ENCODE assay signal across 12 mouse cellular contexts in genomic region chr6:38359736-38360499, GRCm38 (mm10). TPM values are rescaled to one million over a fixed set of nuclear protein-coding genes. Genes with fewer than 3 reads are reported as not detected.
DNase-seq lines count a peak whose midpoint lies in the region; ATAC-seq and TF ChIP-seq lines count a peak whose summit lies in the region.
"Had no signal": no experiment of that assay in that cellular context is flagged by ENCODE, and none has a peak within 500 bp of the region (broad histone marks: within the 10 kb centered on the region; RNA-seq: fewer than 3 reads in every experiment).

No protein-coding gene starts in this region.

- no peak overlapping the region for H3K4me3 ChIP-seq in spleen, adult 2 months (ENCODE audit: extremely low read depth, insufficient read depth, insufficient read length)
- H3K4me3 ChIP-seq in forebrain, embryonic 10.5 days: no peak overlapping the region
- H3K4me3 ChIP-seq: heart, adult 2 months; kidney, embryonic 15.5 days had no signal

- no peak for ATAC-seq in cerebellum, adult (ENCODE audit: insufficient number of reproducible peaks, low FRiP score, low TSS enrichment)
- ATAC-seq: midbrain, embryonic 16.5 days had no signal

- no peaks in the 10 kb centered on the region for H3K36me3 ChIP-seq in spleen, adult 2 months (ENCODE audit: control insufficient read depth, insufficient read depth, low read length)
- no peaks in the 10 kb centered on the region for H3K36me3 ChIP-seq in forebrain, embryonic 10.5 days (replicated peaks)
- H3K36me3 ChIP-seq: kidney, embryonic 15.5 days had no signal

- no peaks in the 10 kb centered on the region for H3K27me3 ChIP-seq in spleen, adult 2 months (ENCODE audit: control insufficient read depth, insufficient read depth, low read length)
- peaks cover 39% of the 10 kb centered on the region for H3K27me3 ChIP-seq in forebrain, embryonic 10.5 days (ENCODE audit: poor library complexity, severe bottlenecking)

- no peak for TF ChIP-seq CTCF in spleen, adult 2 months (IDR thresholded peaks at IDR 0.05; ENCODE audit: extremely low read depth, insufficient read depth, insufficient read length, insufficient replicate concordance)

- DNase-seq in spleen, adult 2 months (ENCODE audit: low read depth in 1 of 2, low spot score in 2 of 2): peak; percentile 71 to 79
- no peak for DNase-seq in spleen, adult 12 weeks (ENCODE audit: low spot score)
- DNase-seq in c-Kit-positive CD71-positive TER-119-positive erythroid progenitor cells, embryonic 14.5 days (ENCODE audit: low spot score): peak; percentile 66
- DNase-seq in lung, postnatal 36 days: peak; percentile 63
- peak; percentile 45 to 60 for DNase-seq in thymus, postnatal 36 days
- no peak for DNase-seq in forebrain, embryonic 10.5 days (ENCODE audit: extremely low spot score, low spot score)
- no peak for DNase-seq in embryo, embryonic 10.5 days (ENCODE audit: low spot score)
- DNase-seq: cerebellum, adult 11 months had no signal

- peaks cover 8% of the 10 kb centered on the region; the same call in 1 of the 2 replicates for H3K4me1 ChIP-seq in spleen, adult 2 months (ENCODE audit: control insufficient read depth, insufficient read depth, insufficient read length)
- H3K4me1 ChIP-seq in forebrain, embryonic 10.5 days: peaks cover 11% of the 10 kb centered on the region

- no peak for TF ChIP-seq POLR2A in spleen, adult 2 months (IDR thresholded peaks at IDR 0.05; ENCODE audit: low read depth, low read length)

- no peaks in the 10 kb centered on the region for H3K9me3 ChIP-seq in forebrain, embryonic 10.5 days
- H3K9me3 ChIP-seq: kidney, embryonic 15.5 days had no signal

- WGBS in spleen, adult 2 months: 63% methylated on average over 12 of the region's 12 CpGs
- WGBS in forebrain, embryonic 10.5 days: 91% methylated on average over 12 of the region's 12 CpGs

- H3K27ac ChIP-seq in spleen, adult 2 months (ENCODE audit: insufficient read depth, low read length): peak overlapping the region; percentile 88
- no peak overlapping the region for H3K27ac ChIP-seq in forebrain, embryonic 10.5 days
- H3K27ac ChIP-seq: heart, adult 2 months; kidney, embryonic 15.5 days had no signal

RNA-seq across cellular contexts. Expression of gene Zc3hav1, which starts 5.5 kb away (rescaled TPM):
- 40.7 and 46.4 TPM in 2 replicates for polyA plus RNA-seq in spleen, adult 2 months (2012; rRNA removed)
- polyA plus RNA-seq in forebrain, embryonic 10.5 days (2016; fragmentation: Nextera tagmentation; extraction: Ambion mirVana): 2.0 and 2.2 TPM in 2 replicates

RNA-seq across cellular contexts. Expression of gene Ttc26, which starts 21.4 kb away (rescaled TPM):
- polyA plus RNA-seq in spleen, adult 2 months (2012; rRNA removed): 0.12 and 0.22 TPM in 2 replicates
- polyA plus RNA-seq in forebrain, embryonic 10.5 days (2016; fragmentation: Nextera tagmentation; extraction: Ambion mirVana): 15.2 and 17.0 TPM in 2 replicates

Comparison
In these comparisons a context has a peak if more than half of its experiments do, and no peak if none do; other contexts are left out.
1. DNase-seq: peak in spleen, adult 2 months (2 of 2), c-Kit-positive CD71-positive TER-119-positive erythroid progenitor cells, embryonic 14.5 days (single experiment), lung, postnatal 36 days (single experiment) and thymus, postnatal 36 days (2 of 2); none in spleen, adult 12 weeks (single experiment), forebrain, embryonic 10.5 days (single experiment) and embryo, embryonic 10.5 days (single experiment).
2. RNA of gene Zc3hav1, which starts 5.5 kb away (polyA plus RNA-seq): 40.7 to 46.4 TPM in spleen, adult 2 months; 2.0 to 2.2 TPM in forebrain, embryonic 10.5 days; every median in the first group is over 10 times any median in the second.
3. RNA of gene Ttc26, which starts 21.4 kb away (polyA plus RNA-seq): 15.2 to 17.0 TPM in forebrain, embryonic 10.5 days; 0.12 to 0.22 TPM in spleen, adult 2 months; every median in the first group is over 10 times any median in the second.